Mouse (Mus musculus) liver, postnatal 0 days (tissue): Measurements from ENCODE around the gene Ptgds. TPM values are rescaled to one million over a fixed set of nuclear protein-coding genes. Genes with fewer than 3 reads are reported as not detected.

Experiments used
- ATAC-seq: fragments of 200-750 bp; cut with Nextera tagmentation; 2 replicates; pipeline ENCODE4 v1.8.0; 2017; ENCODE audit warnings: mild to moderate bottlenecking, moderate library complexity
- DNase-seq: peaks from one replicate; pipeline ENCODE4 v3.0.0-alpha.2; 2016
- H3K27ac ChIP-seq: fragments of 300-500 bp; sonication (generic); 2 replicates; pipeline ENCODE4 v1.5.1; 2014; ENCODE audit warnings: antibody characterized with exemption, moderate library complexity, mild to moderate bottlenecking, low read depth
- H3K27me3 ChIP-seq: fragments of 300-500 bp; sonication (generic); 2 replicates; pipeline ENCODE4 v1.6.1; 2014; ENCODE audit warnings: low read length, control low read depth, mixed read lengths; ENCODE audit not compliant: insufficient read depth
- H3K36me3 ChIP-seq: fragments of 300-500 bp; sonication (generic); replicated peaks from 2 replicates; pipeline ENCODE4 v1.6.1; 2014; ENCODE audit warnings: mild to moderate bottlenecking, control low read depth, low read length, moderate library complexity, mixed read lengths; ENCODE audit not compliant: insufficient read depth
- H3K4me1 ChIP-seq: fragments of 300-500 bp; sonication (generic); 2 replicates; pipeline ENCODE4 v1.6.1; 2014; ENCODE audit warnings: antibody characterized with exemption, mild to moderate bottlenecking, control low read depth; ENCODE audit not compliant: insufficient read depth
- H3K4me2 ChIP-seq: fragments of 300-500 bp; sonication (generic); 2 replicates; pipeline ENCODE4 v1.6.1; 2014; ENCODE audit warnings: low read depth, mild to moderate bottlenecking, low read length, moderate library complexity, mixed read lengths
- H3K4me3 ChIP-seq: fragments of 300-500 bp; sonication (generic); 2 replicates; pipeline ENCODE4 v1.5.1; 2014; ENCODE audit warnings: low read depth, low read length
- H3K9ac ChIP-seq: fragments of 300-500 bp; sonication (generic); replicated peaks from 2 replicates; pipeline ENCODE4 v1.6.1; 2014; ENCODE audit warnings: mild to moderate bottlenecking, moderate library complexity
- H3K9me3 ChIP-seq: fragments of 300-500 bp; sonication (generic); 2 replicates; pipeline ENCODE4 v1.6.1; 2016; ENCODE audit warnings: mild to moderate bottlenecking, control low read depth, low read length, mixed read lengths
- CTCF ChIP-seq: sonication (generic); IDR thresholded peaks from 2 replicates; pipeline ENCODE4 v1.5.1; 2016; ENCODE audit warnings: antibody characterized with exemption, low read depth
- EP300 ChIP-seq: IDR thresholded peaks from 2 replicates; pipeline ENCODE4 v1.6.1; 2016; ENCODE audit warnings: antibody characterized with exemption, low read depth, mild to moderate bottlenecking
- WGBS: fragments of 180-500 bp; shearing (Covaris S2); extraction: QIAGEN DNeasy Blood & Tissue Kit; methylation state at CpG from one replicate; pipeline ENCODE4 v1.1.7; 2014; ENCODE audit not compliant: insufficient replicate concordance; 5-methylcytosine and 5-hydroxymethylcytosine counted together
- polyA plus RNA-seq: library from polyadenylated mRNA; unstranded; fragments of >200 nt; fragmentation: Nextera tagmentation; extraction: Ambion mirVana; gene quantifications from 2 replicates; pipeline ENCODE4 v1.2.1, GENCODE M21; 2015

Gene Ptgds
- polyA plus RNA-seq, 1 experiment from 2014 or later, result 1.0 TPM

- no peak for TF ChIP-seq CTCF
- Histone ChIP-seq H3K36me3 (0 out of 2 replicates have a peak, but pooled peaks cover 9% of the 10 kb centered on the region), H3K27ac (no peak within 1 kb of the TSS), H3K9me3 (no peaks in the 10 kb centered on the region), H3K4me2 (no peak within 1 kb of the TSS), H3K4me1 (peaks cover 19% of the 10 kb centered on the region), H3K27me3 (no peaks in the 10 kb centered on the region), H3K4me3 (no peak within 1 kb of the TSS), H3K9ac (no peak within 1 kb of the TSS)
- ATAC-seq, result no peak
- DNase-seq, result no peak
- whole genome bisulfite sequencing, result 54% methylated on average over 14 of the region's 14 CpGs
These were observed 13.5 kb downstream of the Ptgds start, which contains the start of gene Clic3 for GRCm38 (mm10) chr2:25456205-25456953. TSS of gene Clic3 (plus strand) at chr2:25456838.

- Histone ChIP-seq H3K4me1 (peaks cover 4% of the 10 kb centered on the region; the same call in 1 of the 2 replicates), H3K4me3 (no peak overlapping the region), H3K27me3 (no peaks in the 10 kb centered on the region), H3K36me3 (0 out of 2 replicates have a peak, but pooled peaks cover 3% of the 10 kb centered on the region), H3K9me3 (no peaks in the 10 kb centered on the region), H3K9ac (no peak overlapping the region), H3K4me2 (no peak overlapping the region), H3K27ac (no peak overlapping the region)
- ATAC-seq (peak; percentile 85), DNase-seq (no peak)
- TF ChIP-seq CTCF (no peak), EP300 (no peak)
- WGBS, result 61% methylated on average over 1 of the region's 1 CpGs
These were observed 16.9 kb downstream of the Ptgds start for GRCm38 (mm10) chr2:25452951-25453350.

- Histone ChIP-seq H3K27me3 (no peaks in the 10 kb centered on the region), H3K36me3 (no peaks in the 10 kb centered on the region), H3K4me3 (no peak overlapping the region), H3K9ac (no peak overlapping the region), H3K4me2 (no peak overlapping the region), H3K9me3 (no peaks in the 10 kb centered on the region), H3K27ac (no peak overlapping the region), H3K4me1 (peaks cover 4% of the 10 kb centered on the region; the same call in 1 of the 2 replicates)
- 58% methylated on average over 8 of the region's 8 CpGs for WGBS
- ATAC-seq, result no peak
- DNase-seq, result no peak
- TF ChIP-seq EP300, result no peak
- no peak for TF ChIP-seq CTCF
These were observed 18.8 kb downstream of the Ptgds start for GRCm38 (mm10) chr2:25450853-25451647.

DNA sequence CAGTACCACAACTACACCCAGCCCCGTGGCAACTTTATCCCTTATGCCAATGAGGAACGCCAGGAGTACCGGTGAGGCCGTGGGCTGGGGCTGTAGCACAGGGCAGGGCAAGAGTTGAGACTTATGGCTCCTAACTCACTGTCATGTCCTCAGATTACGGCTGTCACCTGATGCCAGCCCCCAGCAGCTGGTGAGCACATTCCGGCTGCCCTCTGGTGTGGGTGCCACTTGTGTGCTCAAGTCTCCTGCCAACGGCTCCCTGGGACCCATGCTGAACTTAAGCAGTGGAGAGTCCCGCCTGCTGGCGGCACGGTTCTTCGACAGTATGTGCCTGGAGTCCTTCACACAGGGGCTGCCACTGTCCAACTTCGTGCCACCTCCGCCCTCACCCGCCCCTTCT, 27.2 kb downstream of the Ptgds start:
- ATAC-seq (no peak), DNase-seq (no peak)
- Histone ChIP-seq H3K27me3 (no peaks in the 10 kb centered on the region), H3K36me3 (peaks cover 7% of the 10 kb centered on the region; the same call in 1 of the 2 replicates), H3K9ac (no peak overlapping the region), H3K9me3 (no peaks in the 10 kb centered on the region), H3K4me3 (no peak overlapping the region), H3K4me2 (no peak overlapping the region), H3K4me1 (no peaks in the 10 kb centered on the region), H3K27ac (no peak overlapping the region)
- 89% methylated on average over 14 of the region's 14 CpGs for WGBS
- TF ChIP-seq EP300, result no peak
- TF ChIP-seq CTCF, result no peak

- TF ChIP-seq EP300, result no peak
- TF ChIP-seq CTCF, result no peak
- Histone ChIP-seq H3K4me3 (no peak overlapping the region), H3K27ac (no peak overlapping the region), H3K4me2 (no peak overlapping the region), H3K36me3 (peaks cover 7% of the 10 kb centered on the region; the same call in 1 of the 2 replicates), H3K9ac (no peak overlapping the region), H3K4me1 (no peaks in the 10 kb centered on the region), H3K9me3 (no peaks in the 10 kb centered on the region), H3K27me3 (no peaks in the 10 kb centered on the region)
- no peak for DNase-seq
- WGBS, result 82% methylated on average over 20 of the region's 20 CpGs
- no peak for ATAC-seq
These were observed 28.8 kb downstream of the Ptgds start for GRCm38 (mm10) chr2:25441067-25441466.

DNA sequence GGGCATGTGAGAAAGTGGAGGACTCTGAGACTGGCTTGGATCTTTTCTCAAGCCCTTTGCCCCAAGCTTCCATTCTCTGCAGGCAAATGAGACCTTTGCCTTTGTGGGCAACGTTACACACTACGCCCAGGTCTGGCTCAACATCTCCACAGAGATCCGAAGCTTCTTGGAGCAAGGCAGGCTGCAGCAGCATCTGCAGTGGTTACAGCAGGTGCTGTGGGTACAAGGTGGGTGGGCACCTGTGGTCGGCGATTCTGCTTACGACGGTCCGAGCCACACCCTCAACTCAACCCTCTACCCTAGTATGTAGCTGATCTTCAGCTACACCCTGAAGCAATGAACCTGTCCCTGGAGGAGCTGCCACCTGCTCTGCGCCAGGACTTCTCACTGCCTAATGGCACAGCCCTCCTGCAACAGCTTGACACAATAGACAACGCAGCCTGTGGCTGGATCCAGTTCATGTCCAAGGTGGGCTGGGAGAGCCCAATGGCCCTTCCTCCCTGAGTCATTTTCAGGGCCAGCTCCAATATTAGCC, 33.5 kb downstream of the Ptgds start:
- 88% methylated on average over 10 of the region's 10 CpGs for WGBS
- Histone ChIP-seq H3K27ac (no peak overlapping the region), H3K27me3 (no peaks in the 10 kb centered on the region), H3K9me3 (no peaks in the 10 kb centered on the region), H3K4me1 (no peaks in the 10 kb centered on the region), H3K4me2 (no peak overlapping the region), H3K36me3 (0 out of 2 replicates have a peak, but pooled peaks cover 2% of the 10 kb centered on the region), H3K9ac (no peak overlapping the region), H3K4me3 (no peak overlapping the region)
- DNase-seq (no peak), ATAC-seq (no peak)
- TF ChIP-seq CTCF, result no peak
- no peak for TF ChIP-seq EP300
